Mouse (Mus musculus): ENCODE results near the gene Zfyve9. TPM values are rescaled to one million over a fixed set of nuclear protein-coding genes. Genes with fewer than 3 reads are reported as not detected.

The Zfyve9 gene
- total and polyA plus RNA-seq, 3 experiments, result 0.16 TPM; not detected in 2

GRCm38 (mm10) chr4:108803535-108803934, 22.9 kb upstream of the Zfyve9 start:
- peaks cover 21% of the 10 kb centered on the region for H3K27me3 ChIP-seq (ENCODE audit: insufficient read depth, low read length)
- H3K36me3 ChIP-seq (replicated peaks), result no peaks in the 10 kb centered on the region
- no peaks in the 10 kb centered on the region for H3K9me3 ChIP-seq (replicated peaks)
- TF ChIP-seq TAL1 (conservative IDR thresholded peaks at IDR 0.05; ENCODE audit: low read depth, low read length), result no peak
- TF ChIP-seq GATA1 (IDR thresholded peaks at IDR 0.05; ENCODE audit: borderline replicate concordance, low read length), result no peak
- TF ChIP-seq CTCF (IDR thresholded peaks at IDR 0.05; ENCODE audit: low read depth, low read length), result no peak
- no peak for TF ChIP-seq GATA2 (IDR thresholded peaks at IDR 0.05; ENCODE audit: borderline replicate concordance, low read depth, low read length)
- TF ChIP-seq POLR2AphosphoS5 (IDR thresholded peaks at IDR 0.05; ENCODE audit: insufficient replicate concordance, low read depth, low read length), result no peak
- H3K4me1 ChIP-seq (ENCODE audit: insufficient read depth, low read depth, low read length), result no peaks in the 10 kb centered on the region; the same call in 1 of the 2 replicates
- no peak overlapping the region for H3K4me3 ChIP-seq (ENCODE audit: low read depth, low read length)
- no peak for DNase-seq (ENCODE audit: low spot score)
- ATAC-seq (ENCODE audit: extremely low read depth, insufficient number of reproducible peaks, low FRiP score, poor library complexity, severe bottlenecking), result no peak

- no peaks in the 10 kb centered on the region for H3K9me3 ChIP-seq (replicated peaks)
- ATAC-seq (ENCODE audit: extremely low read depth, insufficient number of reproducible peaks, low FRiP score, poor library complexity, severe bottlenecking), result no peak
- peak; percentile 21 for DNase-seq (ENCODE audit: low spot score)
- TF ChIP-seq TAL1 (conservative IDR thresholded peaks at IDR 0.05; ENCODE audit: low read depth, low read length) (no peak), CTCF (IDR thresholded peaks at IDR 0.05; ENCODE audit: low read depth, low read length) (peak; percentile 53)
- H3K4me3 ChIP-seq (ENCODE audit: low read depth, low read length), result no peak overlapping the region
- H3K36me3 ChIP-seq (replicated peaks), result no peaks in the 10 kb centered on the region
- H3K4me1 ChIP-seq (ENCODE audit: insufficient read depth, low read depth, low read length), result no peaks in the 10 kb centered on the region
- H3K27me3 ChIP-seq (ENCODE audit: insufficient read depth, low read length), result peaks cover 28% of the 10 kb centered on the region
These were observed 17.7 kb upstream of the Zfyve9 start for GRCm38 (mm10) chr4:108798083-108798830.

- Histone ChIP-seq H3K4me3 (ENCODE audit: low read depth, low read length) (no peak overlapping the region), H3K9me3 (replicated peaks) (no peaks in the 10 kb centered on the region), H3K4me1 (ENCODE audit: insufficient read depth, low read depth, low read length) (no peaks in the 10 kb centered on the region), H3K36me3 (replicated peaks) (no peaks in the 10 kb centered on the region), H3K27me3 (ENCODE audit: insufficient read depth, low read length) (peaks cover 27% of the 10 kb centered on the region)
- TF ChIP-seq CTCF (IDR thresholded peaks at IDR 0.05; ENCODE audit: low read depth, low read length) (no peak), POLR2AphosphoS5 (IDR thresholded peaks at IDR 0.05; ENCODE audit: insufficient replicate concordance, low read depth, low read length) (no peak), TAL1 (conservative IDR thresholded peaks at IDR 0.05; ENCODE audit: low read depth, low read length) (no peak), GATA1 (IDR thresholded peaks at IDR 0.05; ENCODE audit: borderline replicate concordance, low read length) (no peak), GATA2 (IDR thresholded peaks at IDR 0.05; ENCODE audit: borderline replicate concordance, low read depth, low read length) (no peak)
- no peak for ATAC-seq (ENCODE audit: extremely low read depth, insufficient number of reproducible peaks, low FRiP score, poor library complexity, severe bottlenecking)
- DNase-seq (ENCODE audit: low spot score), result no peak
These were observed 16.1 kb upstream of the Zfyve9 start for GRCm38 (mm10) chr4:108796701-108797100.

GRCm38 (mm10) chr4:108793941-108794340, 13.3 kb upstream of the Zfyve9 start:
- no peaks in the 10 kb centered on the region for H3K4me1 ChIP-seq (ENCODE audit: insufficient read depth, low read depth, low read length)
- DNase-seq (ENCODE audit: low spot score) (no peak), ATAC-seq (ENCODE audit: extremely low read depth, insufficient number of reproducible peaks, low FRiP score, poor library complexity, severe bottlenecking) (no peak)
- H3K27me3 ChIP-seq (ENCODE audit: insufficient read depth, low read length), result peaks cover 19% of the 10 kb centered on the region
- no peaks in the 10 kb centered on the region for H3K9me3 ChIP-seq (replicated peaks)
- no peak overlapping the region for H3K4me3 ChIP-seq (ENCODE audit: low read depth, low read length)
- no peaks in the 10 kb centered on the region for H3K36me3 ChIP-seq (replicated peaks)
- TF ChIP-seq CTCF (IDR thresholded peaks at IDR 0.05; ENCODE audit: low read depth, low read length) (no peak), GATA2 (IDR thresholded peaks at IDR 0.05; ENCODE audit: borderline replicate concordance, low read depth, low read length) (no peak), POLR2AphosphoS5 (IDR thresholded peaks at IDR 0.05; ENCODE audit: insufficient replicate concordance, low read depth, low read length) (no peak), GATA1 (IDR thresholded peaks at IDR 0.05; ENCODE audit: borderline replicate concordance, low read length) (no peak), TAL1 (conservative IDR thresholded peaks at IDR 0.05; ENCODE audit: low read depth, low read length) (no peak)

GRCm38 (mm10) chr4:108790507-108790906, 9.9 kb upstream of the Zfyve9 start:
- TF ChIP-seq POLR2AphosphoS5 (IDR thresholded peaks at IDR 0.05; ENCODE audit: insufficient replicate concordance, low read depth, low read length) (no peak), GATA1 (IDR thresholded peaks at IDR 0.05; ENCODE audit: borderline replicate concordance, low read length) (no peak), GATA2 (IDR thresholded peaks at IDR 0.05; ENCODE audit: borderline replicate concordance, low read depth, low read length) (no peak), CTCF (IDR thresholded peaks at IDR 0.05; ENCODE audit: low read depth, low read length) (no peak), TAL1 (conservative IDR thresholded peaks at IDR 0.05; ENCODE audit: low read depth, low read length) (no peak)
- ATAC-seq (ENCODE audit: extremely low read depth, insufficient number of reproducible peaks, low FRiP score, poor library complexity, severe bottlenecking), result no peak
- Histone ChIP-seq H3K4me3 (ENCODE audit: low read depth, low read length) (no peak overlapping the region), H3K4me1 (ENCODE audit: insufficient read depth, low read depth, low read length) (no peaks in the 10 kb centered on the region), H3K27me3 (ENCODE audit: insufficient read depth, low read length) (peaks cover 16% of the 10 kb centered on the region), H3K9me3 (replicated peaks) (no peaks in the 10 kb centered on the region), H3K36me3 (replicated peaks) (no peaks in the 10 kb centered on the region)
- no peak for DNase-seq (ENCODE audit: low spot score)

GRCm38 (mm10) chr4:108789258-108789936, 8.8 kb upstream of the Zfyve9 start:
- ATAC-seq (ENCODE audit: extremely low read depth, insufficient number of reproducible peaks, low FRiP score, poor library complexity, severe bottlenecking), result no peak
- DNase-seq (ENCODE audit: low spot score), result no peak
- Histone ChIP-seq H3K4me1 (ENCODE audit: insufficient read depth, low read depth, low read length) (no peaks in the 10 kb centered on the region), H3K9me3 (replicated peaks) (no peaks in the 10 kb centered on the region), H3K4me3 (ENCODE audit: low read depth, low read length) (no peak overlapping the region), H3K36me3 (replicated peaks) (no peaks in the 10 kb centered on the region), H3K27me3 (ENCODE audit: insufficient read depth, low read length) (peaks cover 16% of the 10 kb centered on the region)
- TF ChIP-seq CTCF (IDR thresholded peaks at IDR 0.05; ENCODE audit: low read depth, low read length), result no peak
- no peak for TF ChIP-seq GATA1 (IDR thresholded peaks at IDR 0.05; ENCODE audit: borderline replicate concordance, low read length)
- TF ChIP-seq TAL1 (conservative IDR thresholded peaks at IDR 0.05; ENCODE audit: low read depth, low read length), result no peak
